Mouse (Mus musculus): ENCODE data around the gene Rnf123.

Rnf123 gene

DNA sequence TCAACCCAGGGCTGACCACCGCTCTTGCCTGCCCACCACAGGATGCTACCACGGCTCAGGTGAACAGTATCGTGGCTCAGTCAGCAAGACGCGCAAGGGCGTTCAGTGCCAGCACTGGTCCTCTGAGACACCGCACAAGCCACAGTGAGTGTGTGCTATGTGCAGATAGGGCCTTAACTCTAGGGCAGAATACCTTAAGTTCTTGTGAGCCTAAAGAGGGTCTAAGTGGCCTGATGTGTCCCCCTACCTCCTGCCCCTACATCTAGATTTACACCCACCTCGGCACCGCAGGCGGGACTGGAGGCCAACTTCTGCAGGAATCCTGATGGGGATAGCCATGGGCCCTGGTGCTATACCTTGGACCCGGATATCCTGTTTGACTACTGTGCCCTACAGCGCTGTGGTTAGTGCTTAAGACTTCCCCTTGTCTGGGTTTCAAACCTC is at the start of gene Rnf123:
Gene Rnf123 (minus strand): TSS at position 359 of the 444 bp plus-strand sequence.
- in situ Hi-C loops (cut with MboI; ENCODE audit: unreplicated experiment in 2 of 2), result no loop called here

DNA sequence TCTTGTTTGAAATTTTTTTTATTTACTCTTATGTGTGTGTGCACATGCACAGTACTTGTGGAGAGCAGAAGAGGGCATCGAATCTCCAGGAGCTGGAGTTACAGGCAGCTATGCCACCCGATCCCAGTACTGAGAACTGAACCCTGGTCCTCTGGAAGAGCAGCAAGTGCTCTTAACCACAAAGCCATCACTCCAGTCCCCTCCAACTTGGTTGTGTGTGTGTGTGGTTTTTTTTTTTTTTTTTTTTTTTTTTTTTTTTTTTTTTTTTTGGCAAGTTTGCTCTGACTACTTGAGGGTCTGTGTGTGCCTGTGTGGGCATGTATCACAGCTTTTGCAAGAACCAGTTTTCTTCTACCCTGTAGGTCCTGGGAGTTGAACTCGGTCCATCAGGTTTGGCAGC is 49.2 kb upstream of the Rnf123 start:
- in situ Hi-C loops (cut with MboI; ENCODE audit: unreplicated experiment in 2 of 2), result loop anchor here in 1 of 2 experiments (5.0 to 10.0 kb wide), 2 partner anchors 35 to 142 kb away; no protein-coding TSS in a partner anchor

DNA sequence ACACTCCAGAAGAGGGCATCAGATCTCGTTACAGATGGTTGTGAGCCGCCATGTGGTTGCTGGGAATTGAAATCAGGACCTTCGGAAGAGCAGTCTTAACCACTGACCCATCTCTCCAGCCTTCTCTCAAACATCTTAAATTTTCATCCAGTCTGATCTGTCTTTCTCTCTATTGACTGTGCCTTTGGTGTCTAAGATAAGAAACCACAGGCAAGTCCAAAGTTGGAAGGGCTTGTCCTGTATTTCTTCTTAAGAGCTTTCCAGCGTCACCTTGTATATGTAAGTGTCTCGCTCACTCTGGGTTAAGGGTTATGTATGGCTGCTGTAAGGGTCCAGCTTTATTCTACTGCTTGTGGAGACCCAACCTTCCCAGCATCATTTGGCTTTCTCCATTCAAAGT is 48.4 kb upstream of the Rnf123 start:
- in situ Hi-C loops (cut with MboI; ENCODE audit: unreplicated experiment in 2 of 2), result loop anchor here in 1 of 2 experiments (5.0 to 10.0 kb wide), 2 partner anchors 34 to 143 kb away; no protein-coding TSS in a partner anchor

DNA sequence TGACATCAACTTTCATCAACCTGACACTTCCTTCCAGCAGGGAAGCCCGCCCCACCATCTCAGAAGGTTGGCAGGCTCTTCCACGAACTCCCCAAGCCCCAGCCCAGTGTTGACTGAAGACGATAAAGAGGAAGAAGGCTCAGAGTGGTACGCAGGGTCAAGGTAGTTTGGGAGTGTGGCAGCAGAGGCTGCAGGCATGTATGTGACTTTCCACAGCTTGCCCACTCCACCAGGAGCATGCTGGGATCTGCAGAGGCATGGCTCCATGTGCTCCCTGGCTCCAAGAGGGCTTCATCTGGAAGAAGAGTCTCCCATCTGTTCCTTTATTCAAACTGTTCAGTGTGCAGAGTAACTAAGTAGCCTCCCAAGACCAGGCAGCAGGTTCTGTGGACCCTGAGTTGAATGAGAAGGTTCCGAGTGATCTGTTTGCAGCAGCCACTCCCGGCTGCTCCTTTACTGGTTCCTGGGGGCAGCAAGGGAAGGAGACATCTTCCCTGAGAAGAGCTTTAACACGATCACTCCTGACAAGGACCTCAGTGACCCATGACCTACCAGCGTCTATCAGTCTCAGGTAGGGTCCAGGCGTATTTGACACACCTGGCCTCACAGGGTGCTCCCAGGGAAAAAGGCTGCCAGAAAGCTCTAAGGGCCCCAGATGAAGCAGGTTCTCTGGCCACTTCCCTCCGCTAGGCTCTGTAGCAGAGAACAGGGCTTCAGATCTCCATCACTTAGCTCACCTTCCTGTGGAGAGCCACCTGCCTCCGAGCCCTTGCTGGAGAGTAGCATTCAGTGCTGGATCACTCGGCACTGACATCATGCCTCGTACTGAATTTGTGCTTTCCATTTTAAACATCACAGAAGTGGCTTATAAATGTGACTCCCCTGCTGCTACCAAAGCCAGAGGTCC is 46.1 kb upstream of the Rnf123 start:
- in situ Hi-C loops (cut with MboI; ENCODE audit: unreplicated experiment in 2 of 2), result no loop called here

DNA sequence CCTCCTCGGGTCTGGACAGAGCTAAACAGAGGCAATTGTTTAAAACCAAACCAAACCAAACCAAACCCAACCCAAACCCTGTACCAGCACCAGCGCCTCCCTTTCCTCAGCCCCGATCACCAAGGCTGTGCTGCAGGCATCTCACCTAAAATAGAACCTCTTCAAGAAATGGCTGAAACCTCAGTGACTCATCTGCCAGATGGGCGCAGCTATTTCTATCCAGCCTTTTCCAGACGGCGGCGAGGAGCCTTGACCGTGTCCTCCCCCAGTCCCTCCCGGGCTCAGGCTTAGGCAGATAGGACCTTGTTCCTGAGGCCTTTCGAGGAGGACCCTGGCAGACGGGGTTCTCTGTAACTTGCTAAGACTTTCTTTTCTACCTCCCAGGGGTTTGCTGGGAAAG is 45.1 kb upstream of the Rnf123 start:
- in situ Hi-C loops (cut with MboI; ENCODE audit: unreplicated experiment in 2 of 2), result no loop called here

DNA sequence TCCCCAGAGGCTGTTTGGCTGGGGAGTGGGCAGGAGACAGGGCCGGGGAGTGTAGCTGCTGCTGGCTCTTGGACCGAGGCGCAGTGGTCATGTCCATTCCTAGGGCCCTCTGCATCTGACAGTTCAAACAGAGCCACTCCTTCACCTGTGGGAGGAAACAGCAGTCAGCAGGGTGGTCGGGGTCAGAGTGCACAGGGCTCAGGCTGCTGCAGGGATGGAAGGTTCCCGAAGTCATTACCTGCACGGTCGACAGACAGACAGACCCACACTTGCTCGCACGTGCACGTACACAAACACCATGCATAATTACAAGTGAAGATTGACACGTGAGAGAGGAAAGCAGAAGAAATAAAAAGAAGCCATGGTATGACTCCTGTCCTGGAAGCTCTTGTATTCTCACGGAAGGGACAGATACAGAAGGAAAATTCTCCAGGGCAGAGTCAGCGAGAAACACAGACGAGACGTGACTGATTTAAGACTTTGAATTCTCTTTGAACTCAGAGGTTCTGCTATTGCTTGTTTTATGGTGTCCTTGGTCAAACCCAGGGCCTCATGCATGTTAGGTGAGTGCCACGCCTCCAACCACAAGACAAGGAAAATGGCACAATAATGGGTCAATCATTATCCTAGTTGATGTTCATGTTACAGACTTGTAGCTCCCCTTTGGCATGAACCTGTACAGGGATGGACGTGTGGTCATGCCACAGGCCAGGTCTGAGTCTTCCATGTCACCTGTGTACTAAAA is 43.5 kb upstream of the Rnf123 start:
- in situ Hi-C loops (cut with MboI; ENCODE audit: unreplicated experiment in 2 of 2), result no loop called here

DNA sequence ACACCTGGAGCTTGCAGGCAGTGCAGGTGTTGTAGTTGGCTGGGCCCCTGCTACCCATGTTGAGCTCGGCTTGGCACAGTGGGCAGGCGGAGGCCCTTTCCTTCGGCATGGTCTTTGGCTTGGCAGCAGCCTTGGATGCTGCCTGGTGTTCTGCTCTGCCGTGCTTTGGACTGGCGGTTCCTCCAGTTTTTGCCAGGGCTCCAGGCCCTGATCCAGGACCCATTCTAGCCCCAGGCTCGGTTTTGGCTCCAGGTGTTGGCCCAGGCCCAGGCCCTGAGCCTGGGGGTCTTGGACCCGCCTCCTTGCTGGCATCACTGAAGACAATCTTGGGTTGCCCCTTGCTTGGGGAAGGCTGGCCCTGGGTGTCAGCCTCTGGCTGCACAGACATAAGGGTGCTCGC is 42.6 kb upstream of the Rnf123 start:
- in situ Hi-C loops (cut with MboI; ENCODE audit: unreplicated experiment in 2 of 2), result no loop called here

DNA sequence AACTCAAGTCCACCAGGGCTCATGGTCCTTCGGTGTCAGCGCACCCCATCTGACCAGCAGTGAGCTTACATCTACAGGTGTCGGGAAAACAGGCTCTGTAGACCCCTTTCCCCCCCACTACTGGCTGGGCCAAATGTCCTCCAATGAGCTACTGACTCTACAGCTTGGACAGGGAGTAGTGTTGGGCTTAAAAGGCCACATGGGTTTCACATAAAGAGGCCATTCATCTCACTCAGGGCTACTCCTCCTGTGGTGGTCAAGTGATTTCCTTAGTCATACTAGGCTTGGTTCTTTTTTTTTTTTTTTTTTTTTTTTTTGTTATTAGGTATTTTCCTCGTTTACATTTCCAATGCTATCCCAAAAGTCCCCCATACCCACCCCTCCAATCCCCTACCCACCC is 40.8 kb upstream of the Rnf123 start:
- in situ Hi-C loops (cut with MboI; ENCODE audit: unreplicated experiment in 2 of 2), result no loop called here

DNA sequence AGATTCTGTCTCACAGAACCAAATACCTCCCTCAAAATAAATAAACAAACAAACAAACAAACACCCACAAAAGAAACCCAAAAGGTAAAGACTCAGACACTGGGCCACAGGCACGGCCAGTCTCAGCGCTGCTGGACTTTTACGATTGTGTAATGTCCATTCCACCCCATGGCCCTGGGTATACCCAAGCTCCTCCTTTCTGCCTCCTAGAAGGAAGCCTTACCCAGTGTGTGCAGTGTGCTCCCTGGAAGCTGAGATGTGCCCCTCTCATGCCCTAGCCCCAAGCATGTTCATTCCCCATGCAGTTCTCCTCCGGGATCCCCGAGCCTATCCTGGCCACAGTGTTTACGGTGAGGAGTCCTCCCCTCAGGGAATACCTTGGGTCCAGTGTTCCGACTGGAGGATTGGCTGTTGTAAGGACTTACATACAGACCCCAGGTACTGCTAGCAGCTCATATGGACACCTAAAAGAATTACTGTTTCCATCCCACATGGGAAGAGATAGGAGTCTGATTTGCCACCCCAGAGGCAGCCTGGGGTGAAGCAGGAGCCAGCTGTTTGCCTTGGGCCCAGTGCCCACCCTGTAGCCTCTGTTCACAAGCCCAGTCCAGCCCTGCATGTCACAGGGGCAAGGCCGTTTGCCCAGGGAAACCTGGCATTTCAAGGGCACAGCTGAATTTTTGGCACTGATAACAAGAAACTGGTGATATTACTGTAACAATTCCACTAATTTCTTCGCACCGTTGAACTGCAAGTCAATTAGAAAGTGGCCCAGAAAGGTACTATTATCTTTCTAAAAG is 38.2 kb upstream of the Rnf123 start:
- in situ Hi-C loops (cut with MboI; ENCODE audit: unreplicated experiment in 2 of 2), result no loop called here

DNA sequence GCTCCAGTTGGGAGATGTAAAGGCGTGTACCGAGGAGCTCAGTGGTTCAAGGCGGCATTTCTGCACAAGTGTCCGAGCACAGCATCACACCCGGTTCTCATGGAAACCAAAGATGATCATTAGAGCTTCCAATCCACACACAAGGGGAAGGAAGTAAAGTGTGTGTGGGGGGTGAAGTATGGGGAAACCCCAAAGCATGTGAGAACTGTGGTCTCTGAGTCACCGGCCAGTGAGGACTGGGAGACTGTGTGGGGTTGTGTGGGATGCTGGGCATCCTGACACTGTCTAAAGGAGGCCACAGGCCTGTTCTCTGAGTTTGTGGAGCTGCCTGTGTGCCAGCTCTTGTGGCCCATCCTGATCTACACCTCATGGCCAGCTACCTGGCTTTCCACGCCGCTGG is 37.5 kb upstream of the Rnf123 start:
- in situ Hi-C loops (cut with MboI; ENCODE audit: unreplicated experiment in 2 of 2), result no loop called here

DNA sequence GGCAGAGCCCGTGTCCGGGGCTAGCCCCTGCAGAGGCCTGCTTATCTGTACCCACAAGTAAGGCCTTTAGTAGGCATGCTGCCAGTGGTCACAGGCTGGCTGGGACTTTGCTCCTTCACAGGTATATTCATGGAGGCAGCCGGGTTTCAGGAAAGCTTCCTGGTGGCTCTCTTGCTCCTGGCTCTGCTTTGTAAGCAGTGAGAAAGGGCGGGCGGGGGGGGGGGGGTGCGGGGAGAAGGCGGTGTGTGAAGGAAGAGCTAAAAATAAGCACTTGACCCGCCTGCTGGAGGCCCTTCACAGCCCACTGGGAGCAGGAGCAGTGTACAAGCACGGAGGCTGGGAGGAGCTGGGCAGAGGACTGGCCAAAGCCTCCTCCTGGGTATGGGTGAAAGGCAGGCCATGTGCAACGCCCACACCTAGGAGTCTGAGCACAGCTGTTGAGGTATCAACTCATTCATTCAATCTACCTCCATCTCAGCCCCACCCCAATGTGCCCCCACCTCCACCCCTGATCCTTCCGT is 36.8 kb upstream of the Rnf123 start:
- in situ Hi-C loops (cut with MboI; ENCODE audit: unreplicated experiment in 2 of 2), result no loop called here

DNA sequence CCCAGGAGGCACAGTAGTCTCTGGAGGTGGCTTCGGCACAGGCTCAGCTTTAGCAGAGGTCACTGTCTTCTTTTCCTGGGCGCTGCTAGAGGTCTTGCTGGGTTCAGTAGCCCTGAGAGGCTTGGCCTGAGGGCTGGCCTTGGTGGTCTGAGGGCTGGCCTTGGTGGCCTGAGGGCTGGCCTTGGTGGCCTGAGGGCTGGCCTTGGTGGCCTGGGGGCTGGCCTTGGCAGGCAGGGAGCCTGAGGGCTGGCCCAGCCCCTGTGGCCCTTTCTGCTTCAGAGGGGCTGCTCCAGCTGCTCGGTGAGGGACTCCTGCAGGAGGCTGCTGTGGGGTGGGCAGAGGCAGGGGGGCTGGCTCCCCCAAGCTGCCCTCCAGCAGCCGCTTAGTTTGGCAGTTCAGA is 34.0 kb upstream of the Rnf123 start:
- in situ Hi-C loops (cut with MboI; ENCODE audit: unreplicated experiment in 2 of 2), result no loop called here

DNA sequence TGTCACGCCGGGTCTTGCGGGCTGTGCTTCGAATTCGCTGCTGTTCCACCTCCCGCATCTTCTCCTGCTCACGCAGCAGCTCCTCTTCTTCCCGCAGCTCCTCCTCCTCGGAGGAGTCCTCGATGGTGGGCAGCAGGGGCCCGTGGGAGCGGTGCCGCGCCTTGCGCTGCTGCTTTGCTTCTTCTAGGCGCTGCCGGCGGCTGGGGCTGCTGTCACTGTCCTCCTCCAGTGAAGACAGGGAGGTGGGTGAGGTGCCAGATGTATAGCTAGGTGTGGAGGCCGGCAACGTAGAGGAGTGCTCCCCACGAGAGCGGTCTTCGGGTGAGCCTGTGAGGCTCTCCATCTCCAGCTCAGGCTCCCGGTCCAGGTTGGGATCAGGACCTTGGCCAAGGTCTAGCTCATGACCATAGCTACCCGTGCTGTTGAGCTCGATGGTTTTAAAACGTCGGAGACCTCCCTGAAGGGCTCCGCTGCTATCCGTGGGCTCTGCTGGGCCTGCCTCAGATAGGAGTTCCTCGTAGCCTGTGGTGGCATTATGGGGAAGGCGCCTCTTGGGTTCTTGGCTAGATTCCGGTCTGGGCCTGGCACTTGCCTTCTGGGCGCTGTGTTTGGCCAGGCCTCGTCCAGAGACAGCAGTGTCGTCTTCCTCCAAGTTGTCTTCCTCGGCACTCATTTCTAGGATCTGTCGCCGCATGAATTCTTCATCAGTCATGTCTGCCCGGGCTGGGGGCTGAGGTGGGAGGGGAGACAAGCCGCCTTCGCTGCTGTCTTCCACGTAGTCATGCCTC is 32.3 kb upstream of the Rnf123 start:
- in situ Hi-C loops (cut with MboI; ENCODE audit: unreplicated experiment in 2 of 2), result no loop called here

DNA sequence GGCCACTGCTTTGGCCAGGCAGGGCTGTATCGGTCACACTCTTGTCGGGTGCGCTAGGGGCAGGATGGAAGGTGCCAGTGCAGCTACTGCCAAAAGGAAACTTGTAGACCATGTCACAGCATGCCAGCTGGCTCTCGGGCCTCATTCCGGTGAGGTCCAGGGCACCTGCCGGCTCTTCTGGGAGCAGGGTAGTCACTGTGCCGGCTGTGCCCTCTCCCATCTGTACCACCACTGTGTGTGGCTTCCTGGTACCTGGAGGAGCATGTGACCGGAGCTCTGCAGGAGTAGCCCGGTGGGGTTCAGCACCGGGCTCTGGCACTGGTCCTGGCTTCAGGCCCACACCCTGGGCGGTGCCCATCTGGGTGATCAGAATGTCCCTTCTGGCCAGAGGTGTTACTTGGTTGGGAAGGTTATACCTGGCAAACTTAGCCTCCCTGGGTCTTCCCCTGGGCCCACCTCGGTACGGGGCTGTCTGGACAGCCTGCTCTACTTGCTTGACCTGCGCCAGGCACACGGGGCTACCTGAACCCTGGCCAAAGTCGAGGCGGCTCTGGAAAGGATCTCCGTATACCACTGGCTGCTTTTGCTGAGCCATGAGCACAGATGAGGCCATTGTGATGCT is 29.7 kb upstream of the Rnf123 start:
- in situ Hi-C loops (cut with MboI; ENCODE audit: unreplicated experiment in 2 of 2), result no loop called here

DNA sequence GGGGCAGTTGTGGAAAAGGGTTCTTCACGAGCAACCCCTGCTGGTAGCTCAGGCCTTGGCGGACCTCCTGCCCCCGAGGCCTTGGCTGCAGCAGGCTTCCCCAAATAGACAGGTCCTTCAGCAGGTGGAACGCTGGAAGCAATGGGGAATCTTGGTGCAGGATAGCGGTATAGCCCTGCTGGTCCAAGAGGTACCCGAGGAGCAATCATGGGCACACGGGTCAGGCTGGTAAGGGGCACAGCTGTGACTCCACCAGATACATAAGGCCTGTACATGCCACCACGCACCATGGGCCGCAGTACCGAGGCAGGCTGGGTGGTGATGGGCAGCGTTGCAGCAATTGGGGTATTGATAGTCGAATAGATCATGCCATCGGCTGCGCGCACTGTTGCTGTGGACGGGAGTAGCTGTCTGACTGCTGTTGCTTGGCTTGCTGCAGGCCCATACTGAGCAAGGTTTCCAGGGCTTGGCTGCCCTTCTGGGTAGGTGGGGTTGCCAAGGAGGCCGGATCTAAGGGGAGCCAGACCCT is 28.5 kb upstream of the Rnf123 start:
- in situ Hi-C loops (cut with MboI; ENCODE audit: unreplicated experiment in 2 of 2), result no loop called here

DNA sequence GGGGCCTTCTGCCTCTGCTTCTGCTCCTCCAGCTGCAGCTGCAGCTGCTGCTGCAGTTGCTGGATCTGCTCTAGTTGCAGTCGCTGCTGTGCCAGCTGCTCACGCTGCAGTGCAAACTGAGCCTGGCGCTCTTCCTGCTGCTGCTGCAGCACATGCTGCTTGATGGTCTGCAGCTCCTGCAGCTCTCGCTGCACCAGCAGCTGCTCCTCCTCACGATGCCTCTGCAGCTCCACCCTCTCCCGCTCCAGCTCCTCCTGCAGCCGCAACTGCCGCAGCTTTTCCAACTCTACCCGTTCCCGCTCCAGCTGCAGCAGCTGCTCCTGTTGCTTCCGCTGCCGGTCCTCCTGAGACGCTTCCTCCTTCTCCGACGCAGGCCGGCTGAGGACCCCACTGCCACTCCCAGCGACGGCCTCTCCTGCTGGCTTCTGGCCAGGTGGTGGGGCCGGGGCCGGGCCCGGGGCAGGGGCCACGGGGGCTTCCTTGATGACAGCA is 28.0 kb upstream of the Rnf123 start:
- in situ Hi-C loops (cut with MboI; ENCODE audit: unreplicated experiment in 2 of 2), result no loop called here

DNA sequence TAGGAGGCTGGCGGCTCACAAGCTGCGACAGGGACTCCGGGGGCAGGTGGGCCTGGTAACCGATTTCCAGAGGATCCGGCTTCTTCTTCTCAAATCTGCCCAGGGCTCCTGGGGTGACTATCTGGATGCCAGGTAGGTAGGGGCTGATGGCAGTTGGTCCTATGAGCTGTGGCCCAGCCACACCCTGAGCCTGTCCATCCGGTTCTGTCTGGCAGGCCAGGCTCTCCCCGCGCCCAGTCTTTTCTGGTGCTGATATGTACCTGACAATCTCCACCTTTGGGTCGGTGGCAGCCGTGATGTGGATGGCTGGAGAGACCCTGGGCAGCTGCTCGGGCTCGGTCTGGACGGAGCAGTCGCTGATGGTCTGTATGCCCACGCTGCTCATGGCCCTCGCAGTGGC is 27.0 kb upstream of the Rnf123 start:
- in situ Hi-C loops (cut with MboI; ENCODE audit: unreplicated experiment in 2 of 2), result no loop called here

DNA sequence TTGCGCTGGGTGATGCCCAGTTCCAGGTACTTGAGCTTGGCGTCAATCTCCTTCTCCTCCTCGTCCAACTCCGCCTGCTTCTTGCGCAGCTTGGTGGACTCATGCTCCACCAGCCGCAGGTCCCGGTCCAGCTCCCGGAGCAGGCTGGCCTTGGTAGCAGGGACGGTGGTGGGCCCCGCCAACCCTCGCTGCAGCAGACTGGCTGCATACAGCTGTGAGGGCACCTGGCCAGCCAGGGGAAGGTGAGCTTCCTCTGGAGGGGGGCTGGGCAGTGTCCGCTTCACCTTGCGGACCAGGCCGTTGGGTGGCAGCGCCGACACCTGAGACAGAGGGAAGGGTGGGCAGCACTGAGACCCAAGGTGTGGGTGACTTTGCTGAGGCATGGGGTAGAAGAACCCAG is 24.7 kb upstream of the Rnf123 start:
- in situ Hi-C loops (cut with MboI; ENCODE audit: unreplicated experiment in 2 of 2), result no loop called here

DNA sequence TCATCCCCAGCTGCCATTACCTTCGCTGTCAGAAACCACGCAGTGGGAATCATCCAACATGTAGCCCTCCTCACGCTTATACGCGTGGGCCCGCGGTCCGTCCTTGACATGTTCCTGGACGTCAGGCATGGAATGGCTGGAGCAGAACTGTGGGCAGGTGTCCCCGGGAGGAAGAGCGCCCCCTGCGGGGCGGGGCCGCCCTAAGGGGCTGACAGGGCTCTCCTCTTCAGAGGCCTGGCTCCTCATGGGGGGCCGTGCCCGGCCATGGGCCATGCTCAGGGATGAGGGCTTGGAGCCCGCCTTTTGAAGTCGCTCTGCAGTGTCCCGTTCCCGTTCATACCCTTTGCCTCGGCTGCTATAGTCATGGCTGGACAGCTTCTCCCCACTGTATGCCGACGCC is 22.9 kb upstream of the Rnf123 start:
- in situ Hi-C loops (cut with MboI; ENCODE audit: unreplicated experiment in 2 of 2), result no loop called here

All from v-Abl transformed pro-B cells (cell line).